Mouse (Mus musculus): ENCODE results near the gene Efnb1. TPM values are rescaled to one million over a fixed set of nuclear protein-coding genes. Genes with fewer than 3 reads are reported as not detected.

Efnb1 gene
- polyA plus RNA-seq, 1 experiment from 2014 or later = 9.7 TPM

GRCm38 (mm10) chrX:99141900-99142299 is 6.0 kb downstream of the Efnb1 start:
- 0 out of 2 replicates have a peak, but pooled peaks cover 14% of the 10 kb centered on the region for H3K4me1 ChIP-seq
- H3K9me3 ChIP-seq (replicated peaks) = no peaks in the 10 kb centered on the region
- H3K36me3 ChIP-seq = no peaks in the 10 kb centered on the region
- ATAC-seq = no peak
- H3K9ac ChIP-seq = no peak overlapping the region
- peaks cover 35% of the 10 kb centered on the region for H3K27me3 ChIP-seq (replicated peaks)
- no peak overlapping the region for H3K4me2 ChIP-seq
- H3K4me3 ChIP-seq = no peak overlapping the region
- no peak overlapping the region for H3K27ac ChIP-seq

GRCm38 (mm10) chrX:99145561-99145960 is 9.6 kb downstream of the Efnb1 start:
- Histone ChIP-seq H3K27ac (no peak overlapping the region), H3K9ac (no peak overlapping the region), H3K9me3 (replicated peaks) (no peaks in the 10 kb centered on the region), H3K4me3 (no peak overlapping the region), H3K27me3 (replicated peaks) (peaks cover 5% of the 10 kb centered on the region; the same call in 1 of the 2 replicates), H3K4me1 (0 out of 2 replicates have a peak, but pooled peaks cover 14% of the 10 kb centered on the region), H3K36me3 (peaks cover 7% of the 10 kb centered on the region), H3K4me2 (no peak overlapping the region)
- WGBS (ENCODE audit: insufficient replicate concordance) = 85% methylated on average over 7 of the region's 7 CpGs
- ATAC-seq = no peak

DNA sequence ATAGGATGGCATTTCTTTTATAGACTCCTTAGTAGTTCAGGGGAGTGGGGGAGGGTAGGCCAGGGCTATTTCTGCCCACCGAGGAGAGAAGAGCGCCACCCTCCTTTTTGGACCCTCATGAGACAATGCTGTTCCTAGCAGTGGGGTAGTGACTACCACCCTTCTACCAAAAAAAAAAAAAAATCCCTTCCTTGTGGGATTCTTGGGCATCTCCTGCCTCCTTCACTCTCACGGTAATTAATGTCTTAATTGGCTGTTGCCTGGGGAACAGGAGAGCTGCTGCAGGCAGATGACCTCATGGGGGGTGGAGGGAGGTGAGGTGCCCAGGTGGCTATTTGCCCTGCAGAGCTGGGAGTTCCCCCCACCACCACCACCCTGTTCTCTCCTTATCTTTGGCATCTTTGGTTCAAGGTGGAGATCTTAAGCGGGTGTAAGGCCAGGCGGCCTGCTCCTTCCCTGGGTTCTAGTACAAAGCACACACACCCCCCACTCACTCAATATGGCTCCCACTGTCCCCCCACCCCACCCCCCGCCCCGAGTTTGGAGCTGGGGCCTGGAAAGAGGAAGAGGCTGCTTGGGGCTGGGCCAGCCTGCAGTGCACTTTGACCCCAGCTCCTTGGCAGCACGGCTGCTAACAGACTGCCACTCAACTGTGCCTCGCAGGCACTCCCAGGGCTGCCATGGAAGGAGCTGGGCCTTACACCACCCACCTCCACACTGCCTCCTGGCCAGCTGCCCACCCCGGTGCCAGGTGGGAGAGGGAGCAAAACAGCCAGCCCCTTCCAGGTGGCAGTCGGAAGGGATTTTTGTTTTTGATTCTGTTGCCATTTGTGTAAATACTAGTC is 12.4 kb downstream of the Efnb1 start:
- Histone ChIP-seq H3K4me1 (0 out of 2 replicates have a peak, but pooled peaks cover 12% of the 10 kb centered on the region), H3K27ac (no peak overlapping the region), H3K4me3 (no peak overlapping the region), H3K9ac (no peak overlapping the region), H3K27me3 (replicated peaks) (peaks cover 5% of the 10 kb centered on the region; the same call in 1 of the 2 replicates), H3K9me3 (replicated peaks) (no peaks in the 10 kb centered on the region), H3K4me2 (no peak overlapping the region), H3K36me3 (peaks cover 7% of the 10 kb centered on the region)
- WGBS (ENCODE audit: insufficient replicate concordance) = 69% methylated on average over 9 of the region's 11 CpGs
- no peak for ATAC-seq

DNA sequence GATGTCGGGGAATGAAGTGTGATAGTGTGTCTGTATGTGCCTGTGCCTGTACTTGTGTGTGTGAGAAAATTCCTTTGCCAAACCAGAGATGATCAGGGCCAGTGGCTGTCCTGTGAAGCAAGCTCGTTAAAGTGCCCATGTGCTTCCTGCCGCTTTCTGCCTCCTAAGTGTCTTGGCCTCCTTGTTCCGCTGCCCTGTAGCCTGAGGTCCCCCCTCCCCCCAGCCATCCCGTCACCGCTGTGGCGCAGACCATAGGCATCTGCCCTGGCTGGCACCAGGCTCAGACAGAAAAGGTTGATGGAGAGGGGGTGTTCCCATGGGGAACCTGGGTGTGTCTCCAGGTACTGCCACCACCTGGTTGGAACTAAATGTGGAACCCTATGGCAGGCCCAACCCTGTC is 13.1 kb downstream of the Efnb1 start:
- no peak overlapping the region for H3K27ac ChIP-seq
- H3K4me3 ChIP-seq = no peak overlapping the region
- 0 out of 2 replicates have a peak, but pooled peaks cover 12% of the 10 kb centered on the region for H3K4me1 ChIP-seq
- no peak overlapping the region for H3K9ac ChIP-seq
- peaks cover 5% of the 10 kb centered on the region; the same call in 1 of the 2 replicates for H3K27me3 ChIP-seq (replicated peaks)
- H3K4me2 ChIP-seq = no peak overlapping the region
- no peak for ATAC-seq
- no peaks in the 10 kb centered on the region for H3K9me3 ChIP-seq (replicated peaks)
- H3K36me3 ChIP-seq = peaks cover 7% of the 10 kb centered on the region
- 63% methylated on average over 7 of the region's 7 CpGs for WGBS (ENCODE audit: insufficient replicate concordance)

GRCm38 (mm10) chrX:99149900-99150299 is 14.0 kb downstream of the Efnb1 start:
- peak; percentile 69 for ATAC-seq
- Histone ChIP-seq H3K36me3 (peaks cover 7% of the 10 kb centered on the region), H3K4me1 (0 out of 2 replicates have a peak, but pooled peaks cover 12% of the 10 kb centered on the region), H3K4me2 (no peak overlapping the region), H3K9me3 (replicated peaks) (no peaks in the 10 kb centered on the region), H3K9ac (no peak overlapping the region), H3K27me3 (replicated peaks) (peaks cover 7% of the 10 kb centered on the region), H3K4me3 (no peak overlapping the region), H3K27ac (no peak overlapping the region)
- WGBS (ENCODE audit: insufficient replicate concordance) = 58% methylated on average over 2 of the region's 2 CpGs

DNA sequence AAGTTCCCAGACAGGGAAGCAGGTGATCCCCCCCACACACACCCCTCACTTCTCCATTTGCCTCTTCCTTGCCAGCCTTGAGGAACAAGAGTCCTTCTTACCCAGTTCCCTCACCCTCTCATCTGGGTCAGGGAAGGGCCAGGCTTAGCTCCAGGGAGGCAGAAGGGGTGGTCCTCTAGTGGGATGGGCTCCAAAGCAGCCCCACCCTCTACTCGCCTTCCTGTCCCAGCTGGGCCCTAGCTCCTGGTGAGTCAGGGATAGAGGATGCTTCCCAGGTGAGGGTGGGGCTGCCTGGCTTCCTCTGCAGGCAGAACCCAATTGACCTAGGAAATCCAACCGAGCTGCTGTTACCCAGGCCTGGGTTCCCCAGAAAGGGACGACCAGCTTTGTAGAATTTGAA is 14.8 kb downstream of the Efnb1 start:
- no peak overlapping the region for H3K9ac ChIP-seq
- H3K9me3 ChIP-seq (replicated peaks) = no peaks in the 10 kb centered on the region
- no peak overlapping the region for H3K4me3 ChIP-seq
- no peak overlapping the region for H3K27ac ChIP-seq
- H3K27me3 ChIP-seq (replicated peaks) = peaks cover 15% of the 10 kb centered on the region
- H3K4me1 ChIP-seq = 0 out of 2 replicates have a peak, but pooled peaks cover 12% of the 10 kb centered on the region
- ATAC-seq = no peak
- H3K4me2 ChIP-seq = no peak overlapping the region
- WGBS (ENCODE audit: insufficient replicate concordance) = 45% methylated on average over 3 of the region's 3 CpGs
- peaks cover 7% of the 10 kb centered on the region for H3K36me3 ChIP-seq

GRCm38 (mm10) chrX:99151434-99151833 is 15.5 kb downstream of the Efnb1 start:
- H3K27me3 ChIP-seq (replicated peaks) = peaks cover 20% of the 10 kb centered on the region
- 53% methylated on average over 4 of the region's 4 CpGs for WGBS (ENCODE audit: insufficient replicate concordance)

GRCm38 (mm10) chrX:99152141-99152540 is 16.2 kb downstream of the Efnb1 start:
- H3K36me3 ChIP-seq = peaks cover 5% of the 10 kb centered on the region
- H3K9ac ChIP-seq = no peak overlapping the region
- 32% methylated on average over 3 of the region's 3 CpGs for WGBS (ENCODE audit: insufficient replicate concordance)
- H3K27ac ChIP-seq = no peak overlapping the region
- no peak overlapping the region for H3K4me2 ChIP-seq
- 0 out of 2 replicates have a peak, but pooled peaks cover 12% of the 10 kb centered on the region for H3K4me1 ChIP-seq
- no peaks in the 10 kb centered on the region for H3K9me3 ChIP-seq (replicated peaks)
- no peak for ATAC-seq
- H3K4me3 ChIP-seq = no peak overlapping the region
- H3K27me3 ChIP-seq (replicated peaks) = peaks cover 24% of the 10 kb centered on the region

More at GRCm38 (mm10) chrX:99151434-99151833, 15.5 kb downstream of the Efnb1 start:
- no peak overlapping the region for H3K4me2 ChIP-seq
- H3K4me3 ChIP-seq = no peak overlapping the region
- H3K9me3 ChIP-seq (replicated peaks) = no peaks in the 10 kb centered on the region
- H3K4me1 ChIP-seq = 0 out of 2 replicates have a peak, but pooled peaks cover 12% of the 10 kb centered on the region
- no peak overlapping the region for H3K27ac ChIP-seq
- ATAC-seq = no peak
- H3K36me3 ChIP-seq = peaks cover 7% of the 10 kb centered on the region
- no peak overlapping the region for H3K9ac ChIP-seq

- Histone ChIP-seq H3K4me3 (no peak overlapping the region), H3K9ac (no peak overlapping the region), H3K36me3 (no peaks in the 10 kb centered on the region), H3K4me1 (0 out of 2 replicates have a peak, but pooled peaks cover 12% of the 10 kb centered on the region), H3K27me3 (replicated peaks) (peaks cover 27% of the 10 kb centered on the region), H3K4me2 (no peak overlapping the region), H3K9me3 (replicated peaks) (no peaks in the 10 kb centered on the region), H3K27ac (peak overlapping the region; percentile 14; the same call in 1 of the 2 replicates)
- ATAC-seq = no peak
- 39% methylated on average over 9 of the region's 9 CpGs for WGBS (ENCODE audit: insufficient replicate concordance)
Observed at GRCm38 (mm10) chrX:99152566-99153265, 16.8 kb downstream of the Efnb1 start.

GRCm38 (mm10) chrX:99153266-99153646 is 17.3 kb downstream of the Efnb1 start:
- H3K4me1 ChIP-seq = 0 out of 2 replicates have a peak, but pooled peaks cover 10% of the 10 kb centered on the region

DNA sequence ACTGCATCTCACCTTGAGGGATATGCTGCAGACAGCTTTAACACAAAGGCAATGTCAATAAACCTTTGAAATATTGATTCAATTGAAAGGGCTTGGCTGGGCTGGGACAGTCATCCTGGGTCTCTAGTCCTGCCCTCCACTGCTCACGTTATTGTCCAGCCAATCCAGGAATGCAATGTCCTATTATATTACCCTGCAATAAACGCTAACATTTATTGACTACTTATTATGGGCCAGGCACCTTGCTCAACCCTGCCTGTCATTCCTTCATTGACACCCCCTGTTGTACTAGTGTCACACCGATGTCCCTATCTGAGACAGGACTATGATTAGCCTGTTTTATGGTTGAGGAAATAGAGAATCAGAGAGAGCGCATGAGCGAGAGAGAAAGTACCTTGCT is 18.4 kb downstream of the Efnb1 start:
- no peaks in the 10 kb centered on the region for H3K9me3 ChIP-seq (replicated peaks)
- H3K27me3 ChIP-seq (replicated peaks) = peaks cover 40% of the 10 kb centered on the region
- ATAC-seq = no peak
- H3K27ac ChIP-seq = no peak overlapping the region
- 0 out of 2 replicates have a peak, but pooled peaks cover 6% of the 10 kb centered on the region for H3K4me1 ChIP-seq
- no peak overlapping the region for H3K9ac ChIP-seq
- no peak overlapping the region for H3K4me3 ChIP-seq
- 84% methylated on average over 5 of the region's 5 CpGs for WGBS (ENCODE audit: insufficient replicate concordance)
- no peak overlapping the region for H3K4me2 ChIP-seq
- no peaks in the 10 kb centered on the region for H3K36me3 ChIP-seq

More at GRCm38 (mm10) chrX:99153266-99153646, 17.3 kb downstream of the Efnb1 start:
- WGBS (ENCODE audit: insufficient replicate concordance) = 49% methylated on average over 3 of the region's 3 CpGs
- Histone ChIP-seq H3K9me3 (replicated peaks) (no peaks in the 10 kb centered on the region), H3K4me3 (no peak overlapping the region), H3K9ac (no peak overlapping the region), H3K27me3 (replicated peaks) (peaks cover 33% of the 10 kb centered on the region), H3K27ac (no peak overlapping the region), H3K4me2 (no peak overlapping the region), H3K36me3 (no peaks in the 10 kb centered on the region)
- no peak for ATAC-seq

- Histone ChIP-seq H3K36me3 (no peaks in the 10 kb centered on the region), H3K9me3 (replicated peaks) (no peaks in the 10 kb centered on the region), H3K27ac (no peak overlapping the region), H3K4me2 (no peak overlapping the region), H3K4me3 (no peak overlapping the region), H3K27me3 (replicated peaks) (peaks cover 45% of the 10 kb centered on the region), H3K4me1 (no peaks in the 10 kb centered on the region), H3K9ac (no peak overlapping the region)
- WGBS (ENCODE audit: insufficient replicate concordance) = 70% methylated on average over 8 of the region's 8 CpGs
- ATAC-seq = no peak
Observed at GRCm38 (mm10) chrX:99159020-99159419, 23.1 kb downstream of the Efnb1 start.

Measured in liver, embryonic 12.5 days (tissue).